Mouse (Mus musculus) myocyte (in vitro differentiated cells): ENCODE measurements at regions not wholly inside any gene's neighbourhood (a gene's known extent, or its start where the extent isn't known, plus 50 kb on each side); places are given as distances from the start of the nearest gene placed in this dataset.

Source experiments
- H3K27me3 ChIP-seq: one replicate; pipeline ENCODE4 v1.6.1; 2011; ENCODE audit not compliant: control insufficient read depth, insufficient read depth, insufficient read length
- H3K36me3 ChIP-seq: one replicate; pipeline ENCODE4 v1.6.1; 2011; ENCODE audit not compliant: control insufficient read depth, insufficient read depth
- H3K4me2 ChIP-seq: one replicate; pipeline ENCODE4 v1.6.1; 2011; ENCODE audit warnings: low read depth, control low read depth
- H3K4me3 ChIP-seq: one replicate; pipeline ENCODE4 v1.5.1; 2011; ENCODE audit warnings: mild to moderate bottlenecking, control low read depth, moderate library complexity
- H3K79me2 ChIP-seq: one replicate; pipeline ENCODE4 v1.6.1; 2011; ENCODE audit not compliant: control insufficient read depth, insufficient read depth
- H3ac ChIP-seq: one replicate; pipeline ENCODE4 v1.6.1; 2011; ENCODE audit not compliant: control insufficient read depth, insufficient read length
- CEBPB ChIP-seq: IDR thresholded peaks from 2 replicates; pipeline ENCODE4 v1.6.1; 2011; ENCODE audit warnings: mild to moderate bottlenecking, moderate library complexity; ENCODE audit not compliant: poor library complexity, insufficient read depth, severe bottlenecking
- E2F4 ChIP-seq: IDR thresholded peaks from one replicate; pipeline ENCODE4 v1.6.1; 2011; ENCODE audit warnings: mild to moderate bottlenecking, control low read depth, moderate library complexity; ENCODE audit not compliant: insufficient read depth
- MAX ChIP-seq: IDR thresholded peaks from one replicate; pipeline ENCODE4 v1.6.1; 2011; ENCODE audit warnings: low read depth, mild to moderate bottlenecking, control low read depth
- MYOD1 ChIP-seq, 3 experiments: IDR thresholded peaks; one replicate each; pipeline ENCODE4 v1.6.1; 2011; ENCODE audit warnings: control low read depth in 2 of 3, low read depth in 2 of 3, mild to moderate bottlenecking in 2 of 3, moderate library complexity in 1 of 3; ENCODE audit not compliant: insufficient read length in 2 of 3, control insufficient read depth in 1 of 3
- MYOG ChIP-seq, 3 experiments: IDR thresholded peaks; one replicate each; pipeline ENCODE4 v1.6.1; 2011; ENCODE audit warnings: control low read depth in 2 of 3, low read depth in 2 of 3, mild to moderate bottlenecking in 2 of 3; ENCODE audit not compliant: insufficient read length in 2 of 3, control insufficient read depth in 1 of 3, insufficient read depth in 1 of 3
- POLR2A ChIP-seq: IDR thresholded peaks from one replicate; pipeline ENCODE4 v1.6.1; 2011; ENCODE audit warnings: low read depth, mild to moderate bottlenecking, control low read depth, moderate library complexity; ENCODE audit not compliant: insufficient read length
- POLR2AphosphoS2 ChIP-seq: IDR thresholded peaks from one replicate; pipeline ENCODE4 v1.6.1; 2011; ENCODE audit warnings: low read depth, control low read depth; ENCODE audit not compliant: insufficient read length
- REST ChIP-seq: IDR thresholded peaks from one replicate; pipeline ENCODE4 v1.6.1; 2011; ENCODE audit warnings: mild to moderate bottlenecking, control low read depth, moderate library complexity; ENCODE audit not compliant: insufficient read depth, insufficient read length
- SRF ChIP-seq: IDR thresholded peaks from one replicate; pipeline ENCODE4 v1.6.1; 2011; ENCODE audit warnings: low read depth; ENCODE audit not compliant: control insufficient read depth, insufficient read length
- TCF12 ChIP-seq: IDR thresholded peaks from one replicate; pipeline ENCODE4 v1.6.1; 2011; ENCODE audit warnings: mild to moderate bottlenecking, control low read depth; ENCODE audit not compliant: poor library complexity, insufficient read depth, severe bottlenecking
- TCF3 ChIP-seq: IDR thresholded peaks from one replicate; pipeline ENCODE4 v1.6.1; 2011; ENCODE audit warnings: low read depth, control low read depth; ENCODE audit not compliant: insufficient read length
- USF1 ChIP-seq: IDR thresholded peaks from one replicate; pipeline ENCODE4 v1.6.1; 2011; ENCODE audit warnings: low read depth, mild to moderate bottlenecking, control low read depth, moderate library complexity

DNA sequence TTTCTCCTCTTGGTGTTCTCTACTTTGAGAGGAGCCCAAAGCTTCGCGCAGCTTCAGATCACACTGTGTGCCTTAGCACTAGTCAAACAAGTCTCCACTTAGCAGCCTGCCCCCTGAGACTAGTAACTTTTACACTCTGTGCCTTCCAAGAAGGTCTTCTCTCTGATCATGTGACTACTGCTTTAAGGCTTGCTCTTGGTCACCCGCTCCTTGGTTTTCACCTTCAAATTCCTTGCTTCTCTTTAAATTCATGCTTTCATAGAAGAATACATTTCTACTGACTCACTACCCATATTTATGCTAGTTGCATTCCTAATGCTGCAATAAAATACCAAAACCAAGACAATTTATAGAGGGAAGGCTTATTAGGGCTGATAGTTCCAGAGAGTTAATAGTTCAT, 118.6 kb upstream of the Tut7 start:
- H3K4me3 ChIP-seq = no peak overlapping the region
- TF ChIP-seq TCF3 (no peak), USF1 (peak; percentile 45)
- peak overlapping the region; percentile 4 for H3K4me2 ChIP-seq
- H3ac ChIP-seq = no peak overlapping the region
- H3K27me3 ChIP-seq = no peaks in the 10 kb centered on the region
- no peaks in the 10 kb centered on the region for H3K36me3 ChIP-seq
- H3K79me2 ChIP-seq = no peaks in the 10 kb centered on the region

DNA sequence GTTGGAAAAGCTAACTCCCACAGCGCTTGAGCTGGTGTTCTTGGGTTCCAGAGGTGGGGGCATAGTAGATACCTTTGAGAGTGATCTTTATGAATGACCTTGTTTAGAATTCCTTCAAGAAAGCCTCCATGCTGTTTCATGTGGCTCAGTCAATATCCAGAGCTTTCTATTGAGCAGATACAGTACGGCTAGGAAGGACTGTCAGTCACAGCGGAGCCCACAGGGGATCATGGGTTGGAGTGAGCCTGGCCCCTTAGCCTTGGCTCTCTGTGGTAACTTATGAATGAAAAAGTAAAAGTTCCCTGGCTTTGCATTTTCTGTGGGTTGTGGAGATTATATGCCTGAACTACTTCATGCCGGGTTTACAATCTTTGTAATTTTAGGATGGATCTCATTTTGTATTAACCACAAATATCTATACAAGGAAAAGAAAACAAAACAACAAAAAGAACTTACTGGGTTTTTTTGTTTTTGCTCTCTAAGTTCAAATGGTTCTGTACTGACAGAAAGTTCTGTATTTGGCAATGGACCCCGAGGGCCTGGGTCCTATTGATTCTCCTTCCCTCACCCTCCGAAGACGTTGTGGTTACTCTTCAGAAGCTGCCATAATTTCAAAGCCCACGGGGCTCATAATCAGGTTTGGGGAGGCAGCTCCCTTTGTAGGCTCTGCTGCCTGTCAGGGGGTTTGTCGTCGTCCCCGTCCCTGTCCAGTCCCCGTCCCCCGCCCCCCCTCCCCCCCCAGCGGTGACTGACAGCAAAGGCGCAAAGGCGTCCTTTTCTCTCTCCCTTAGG, 117.7 kb upstream of the Tut7 start:
- Histone ChIP-seq H3ac (no peak overlapping the region), H3K79me2 (no peaks in the 10 kb centered on the region), H3K4me3 (no peak overlapping the region), H3K27me3 (no peaks in the 10 kb centered on the region), H3K36me3 (no peaks in the 10 kb centered on the region), H3K4me2 (no peak overlapping the region)
- TF ChIP-seq POLR2AphosphoS2 = no peak
- TF ChIP-seq CEBPB = no peak
- TF ChIP-seq USF1 = no peak
- no peak for TF ChIP-seq SRF
- TF ChIP-seq TCF3 = no peak
- no peak for TF ChIP-seq MAX
- no peak for TF ChIP-seq MYOD1 (IDR thresholded peaks at IDR 0.05; ENCODE audit: control insufficient read depth in 1 of 3, insufficient read length in 2 of 3, low read depth in 2 of 3)
- TF ChIP-seq TCF12 = no peak
- TF ChIP-seq E2F4 = no peak
- no peak for TF ChIP-seq REST

DNA sequence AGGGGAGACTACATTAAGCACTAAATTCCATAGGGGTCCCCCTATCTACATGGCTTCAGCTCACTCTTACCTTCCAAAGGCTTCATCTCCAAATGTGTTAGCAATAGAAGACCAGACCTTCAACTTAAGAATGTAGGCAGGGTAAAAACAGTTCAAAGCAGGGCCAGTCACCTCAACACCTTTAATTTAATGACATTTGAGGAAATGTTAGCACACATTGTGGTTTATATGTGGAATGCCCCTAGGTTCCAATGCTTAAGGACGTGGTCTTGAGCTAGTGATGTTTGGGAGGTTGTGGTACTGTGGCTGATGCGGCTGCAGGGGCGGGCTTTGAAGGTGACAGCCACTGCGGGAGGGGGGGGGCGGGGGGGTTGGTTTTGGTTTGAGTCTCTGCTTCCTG, 116.9 kb upstream of the Tut7 start:
- H3ac ChIP-seq = no peak overlapping the region
- no peaks in the 10 kb centered on the region for H3K36me3 ChIP-seq
- H3K4me3 ChIP-seq = no peak overlapping the region
- TF ChIP-seq E2F4 (no peak), SRF (no peak), REST (no peak), CEBPB (no peak), USF1 (no peak), MAX (no peak), TCF3 (no peak), POLR2AphosphoS2 (no peak), POLR2A (no peak), TCF12 (no peak), MYOG (IDR thresholded peaks at IDR 0.05; ENCODE audit: control insufficient read depth in 1 of 3, insufficient read depth in 1 of 3, insufficient read length in 2 of 3, low read depth in 2 of 3) (no peak), MYOD1 (IDR thresholded peaks at IDR 0.05; ENCODE audit: control insufficient read depth in 1 of 3, insufficient read length in 2 of 3, low read depth in 2 of 3) (no peak)
- no peaks in the 10 kb centered on the region for H3K79me2 ChIP-seq
- no peaks in the 10 kb centered on the region for H3K27me3 ChIP-seq
- H3K4me2 ChIP-seq = no peak overlapping the region

DNA sequence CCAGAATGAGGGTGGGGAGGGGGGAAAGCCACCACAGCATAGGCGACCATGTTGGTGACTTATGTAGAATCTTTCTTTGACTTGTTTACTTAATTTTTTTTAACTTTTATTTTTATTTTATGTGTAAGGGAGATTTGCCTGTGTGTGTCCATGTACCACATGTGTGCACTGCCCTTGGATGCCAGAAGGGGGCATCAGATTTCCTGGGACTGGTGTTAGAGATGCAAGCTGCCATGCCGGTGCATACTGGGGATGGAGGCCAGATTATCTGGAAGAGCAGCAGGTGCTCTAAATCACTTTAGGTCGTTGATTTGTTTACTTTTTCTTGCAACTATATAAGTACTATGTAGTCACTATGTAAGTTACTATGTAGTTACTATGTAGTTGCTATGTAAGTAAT, 114.2 kb upstream of the Tut7 start:
- Histone ChIP-seq H3K4me2 (no peak overlapping the region), H3K79me2 (no peaks in the 10 kb centered on the region), H3K4me3 (no peak overlapping the region), H3K36me3 (no peaks in the 10 kb centered on the region), H3K27me3 (no peaks in the 10 kb centered on the region), H3ac (no peak overlapping the region)
- TF ChIP-seq MYOG (IDR thresholded peaks at IDR 0.05; ENCODE audit: control insufficient read depth in 1 of 3, insufficient read depth in 1 of 3, insufficient read length in 2 of 3, low read depth in 2 of 3) (no peak), MYOD1 (IDR thresholded peaks at IDR 0.05; ENCODE audit: control insufficient read depth in 1 of 3, insufficient read length in 2 of 3, low read depth in 2 of 3) (no peak), POLR2AphosphoS2 (no peak), TCF12 (no peak), E2F4 (no peak), TCF3 (no peak), SRF (no peak), REST (no peak), POLR2A (no peak), USF1 (no peak), MAX (no peak), CEBPB (no peak)

DNA sequence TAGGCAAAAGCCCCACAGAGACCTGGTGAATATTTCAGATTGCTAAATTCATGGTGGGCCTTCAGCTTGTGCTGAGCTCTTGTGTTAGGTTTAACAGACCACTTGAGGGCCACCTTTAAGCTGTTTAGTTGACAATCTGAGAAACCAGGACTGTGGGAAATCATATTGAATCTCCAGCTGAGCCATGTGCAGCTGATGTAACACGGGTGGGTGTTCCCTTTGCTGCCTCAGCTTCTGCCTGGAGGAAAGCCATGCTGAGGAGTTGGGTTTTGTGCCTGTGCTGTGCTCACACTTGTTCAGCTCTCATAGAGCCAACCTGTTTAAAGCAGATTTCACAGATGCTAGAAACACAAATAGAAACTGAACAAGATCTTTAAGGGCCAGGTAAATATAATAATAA, 111.6 kb upstream of the Tut7 start:
- no peak overlapping the region for H3ac ChIP-seq
- TF ChIP-seq USF1 (no peak), MYOG (IDR thresholded peaks at IDR 0.05; ENCODE audit: control insufficient read depth in 1 of 3, insufficient read depth in 1 of 3, insufficient read length in 2 of 3, low read depth in 2 of 3) (peak in 1 of 3 experiments; percentile 30), REST (no peak), MAX (peak; percentile 71), MYOD1 (IDR thresholded peaks at IDR 0.05; ENCODE audit: control insufficient read depth in 1 of 3, insufficient read length in 2 of 3, low read depth in 2 of 3) (no peak), TCF12 (no peak)
- H3K4me2 ChIP-seq = no peak overlapping the region
- H3K4me3 ChIP-seq = no peak overlapping the region
- no peaks in the 10 kb centered on the region for H3K79me2 ChIP-seq
- H3K36me3 ChIP-seq = no peaks in the 10 kb centered on the region
- H3K27me3 ChIP-seq = no peaks in the 10 kb centered on the region
